Mouse (Mus musculus): Measurements from ENCODE around the gene Ndufs8. TPM values are rescaled to one million over a fixed set of nuclear protein-coding genes. Genes with fewer than 3 reads are reported as not detected.

Gene Ndufs8
- total and polyA plus RNA-seq, 2 experiments from 2014 or later, result 212 to 366 TPM

- peak within 1 kb of the TSS; percentile 81 for H3K4me2 ChIP-seq (ENCODE audit: low read depth, low read length)
- H3K36me3 ChIP-seq (ENCODE audit: insufficient read depth, low read length), result peaks cover 21% of the 10 kb centered on the region
- no peaks in the 10 kb centered on the region for H3K9me3 ChIP-seq (ENCODE audit: low read length)
- DNase-seq (ENCODE audit: low spot score) (peak; percentile 72), ATAC-seq (peak; percentile 74)
- peaks cover 17% of the 10 kb centered on the region; the same call in 1 of the 2 replicates for H3K4me1 ChIP-seq (ENCODE audit: insufficient read depth, low read length)
- TF ChIP-seq CTCF (IDR thresholded peaks at IDR 0.05; ENCODE audit: low read depth), result no peak
- peak within 1 kb of the TSS; percentile 53 for H3K9ac ChIP-seq (replicated peaks; ENCODE audit: low read length)
- H3K27ac ChIP-seq, result peak within 1 kb of the TSS; percentile 51; the same call in 1 of the 2 replicates
- peak within 1 kb of the TSS; percentile 46 for H3K4me3 ChIP-seq (ENCODE audit: low read length)
- WGBS, result 6% methylated on average over 36 of the region's 36 CpGs
- H3K27me3 ChIP-seq (ENCODE audit: insufficient read depth, low read length), result no peaks in the 10 kb centered on the region
Measured at GRCm38 (mm10) chr19:3906795-3907786, 5.5 kb downstream of the Ndufs8 start, which contains the start of gene Tcirg1. Tcirg1 (minus strand) TSS chr19:3907133.

DNA sequence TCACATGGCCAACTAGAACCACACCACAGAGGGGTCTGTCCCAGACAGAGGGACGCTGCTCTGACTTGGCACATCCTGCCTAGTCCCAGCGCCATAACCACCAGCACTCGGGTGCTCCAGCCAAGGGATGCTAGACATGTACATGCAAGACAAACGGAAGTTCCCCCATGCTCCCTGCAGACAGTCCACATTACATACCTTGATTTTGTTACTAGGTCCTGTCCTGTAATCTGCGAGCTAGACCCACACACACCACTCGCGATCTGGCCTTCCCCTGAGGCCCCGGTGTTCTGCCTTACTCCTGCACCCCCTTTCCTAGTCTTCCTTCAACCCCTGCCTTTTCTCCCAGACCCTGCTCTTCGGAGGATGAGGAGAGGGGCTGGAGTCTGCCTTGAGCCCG, 6.2 kb downstream of the Ndufs8 start:
- peak overlapping the region; percentile 81 for H3K4me2 ChIP-seq (ENCODE audit: low read depth, low read length)
- H3K9ac ChIP-seq (replicated peaks; ENCODE audit: low read length), result peak overlapping the region; percentile 53
- no peak for DNase-seq (ENCODE audit: low spot score)
- peak overlapping the region; percentile 46 for H3K4me3 ChIP-seq (ENCODE audit: low read length)
- H3K27ac ChIP-seq, result 0 out of 2 replicates have a peak overlapping the region, but pooled peaks have one; percentile 51
- WGBS, result 42% methylated on average over 10 of the region's 10 CpGs
- 0 out of 2 replicates have a peak, but pooled peaks have one; percentile 10 for ATAC-seq
- H3K4me1 ChIP-seq (ENCODE audit: insufficient read depth, low read length), result peaks cover 10% of the 10 kb centered on the region; the same call in 1 of the 2 replicates
- no peak for TF ChIP-seq CTCF (IDR thresholded peaks at IDR 0.05; ENCODE audit: low read depth)
- H3K27me3 ChIP-seq (ENCODE audit: insufficient read depth, low read length), result no peaks in the 10 kb centered on the region
- H3K36me3 ChIP-seq (ENCODE audit: insufficient read depth, low read length), result peaks cover 21% of the 10 kb centered on the region
- H3K9me3 ChIP-seq (ENCODE audit: low read length), result no peaks in the 10 kb centered on the region

- Histone ChIP-seq H3K27ac (peak overlapping the region; percentile 4; the same call in 1 of the 2 replicates), H3K36me3 (ENCODE audit: insufficient read depth, low read length) (peaks cover 19% of the 10 kb centered on the region), H3K9ac (replicated peaks; ENCODE audit: low read length) (no peak overlapping the region), H3K4me1 (ENCODE audit: insufficient read depth, low read length) (peaks cover 8% of the 10 kb centered on the region; the same call in 1 of the 2 replicates), H3K9me3 (ENCODE audit: low read length) (no peaks in the 10 kb centered on the region), H3K4me2 (ENCODE audit: low read depth, low read length) (peak overlapping the region; percentile 81), H3K27me3 (ENCODE audit: insufficient read depth, low read length) (no peaks in the 10 kb centered on the region), H3K4me3 (ENCODE audit: low read length) (no peak overlapping the region)
- whole genome bisulfite sequencing, result 44% methylated on average over 6 of the region's 6 CpGs
- DNase-seq (ENCODE audit: low spot score) (peak; percentile 24), ATAC-seq (no peak)
- TF ChIP-seq CTCF (IDR thresholded peaks at IDR 0.05; ENCODE audit: low read depth), result no peak
Measured at GRCm38 (mm10) chr19:3905261-3905969, 7.2 kb downstream of the Ndufs8 start.

DNA sequence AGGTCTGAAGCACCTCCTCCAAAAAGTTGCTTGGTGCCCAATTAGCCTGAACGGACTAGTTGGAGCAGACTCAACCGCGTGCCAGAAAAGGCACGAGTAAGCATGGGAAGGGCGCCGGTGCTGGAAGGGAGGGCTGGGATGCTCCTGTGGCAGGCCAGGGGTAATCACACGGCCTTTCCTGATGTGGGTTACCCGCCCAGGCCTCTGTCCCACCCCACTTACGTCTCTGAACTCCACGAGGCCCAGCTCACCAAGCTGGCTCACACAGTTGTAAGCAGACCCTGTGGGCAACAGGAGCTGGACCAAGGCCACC, 8.3 kb downstream of the Ndufs8 start:
- no peaks in the 10 kb centered on the region for H3K27me3 ChIP-seq (ENCODE audit: insufficient read depth, low read length)
- peaks cover 8% of the 10 kb centered on the region; the same call in 1 of the 2 replicates for H3K4me1 ChIP-seq (ENCODE audit: insufficient read depth, low read length)
- DNase-seq (ENCODE audit: low spot score) (no peak), ATAC-seq (no peak)
- H3K4me3 ChIP-seq (ENCODE audit: low read length), result no peak overlapping the region
- WGBS, result 65% methylated on average over 10 of the region's 10 CpGs
- H3K36me3 ChIP-seq (ENCODE audit: insufficient read depth, low read length), result peaks cover 12% of the 10 kb centered on the region; the same call in 1 of the 2 replicates
- no peak overlapping the region for H3K4me2 ChIP-seq (ENCODE audit: low read depth, low read length)
- no peak for TF ChIP-seq CTCF (IDR thresholded peaks at IDR 0.05; ENCODE audit: low read depth)
- H3K9ac ChIP-seq (replicated peaks; ENCODE audit: low read length), result no peak overlapping the region
- H3K27ac ChIP-seq, result no peak overlapping the region
- H3K9me3 ChIP-seq (ENCODE audit: low read length), result no peaks in the 10 kb centered on the region

- Histone ChIP-seq H3K9ac (replicated peaks; ENCODE audit: low read length) (no peak overlapping the region), H3K9me3 (ENCODE audit: low read length) (no peaks in the 10 kb centered on the region), H3K36me3 (ENCODE audit: insufficient read depth, low read length) (peaks cover 7% of the 10 kb centered on the region; the same call in 1 of the 2 replicates), H3K27ac (no peak overlapping the region), H3K4me2 (ENCODE audit: low read depth, low read length) (no peak overlapping the region), H3K4me1 (ENCODE audit: insufficient read depth, low read length) (peaks cover 8% of the 10 kb centered on the region; the same call in 1 of the 2 replicates), H3K27me3 (ENCODE audit: insufficient read depth, low read length) (no peaks in the 10 kb centered on the region), H3K4me3 (ENCODE audit: low read length) (no peak overlapping the region)
- 69% methylated on average over 25 of the region's 25 CpGs for WGBS
- DNase-seq (ENCODE audit: low spot score) (no peak), ATAC-seq (no peak)
- TF ChIP-seq CTCF (IDR thresholded peaks at IDR 0.05; ENCODE audit: low read depth), result no peak
Measured at GRCm38 (mm10) chr19:3903648-3904362, 8.8 kb downstream of the Ndufs8 start.

DNA sequence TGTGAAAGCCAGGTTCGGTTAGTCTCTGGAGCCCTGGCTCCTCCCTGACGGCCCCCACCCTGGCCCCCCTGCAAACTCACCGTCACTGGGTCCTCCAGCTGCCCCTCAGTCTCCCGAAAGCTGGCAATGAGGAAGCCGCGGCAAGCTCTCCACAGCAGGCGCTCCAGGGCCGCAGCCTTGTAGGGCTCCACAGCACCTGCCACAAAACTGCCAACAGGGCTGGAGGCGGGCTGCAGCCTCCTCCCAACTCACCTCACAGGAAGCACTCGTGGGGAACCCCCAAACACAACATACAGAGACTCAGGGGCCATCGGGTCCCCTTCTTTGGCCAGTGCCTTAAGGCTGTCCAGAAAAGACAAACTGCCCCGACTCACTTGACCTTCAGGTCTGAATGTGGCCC, 9.6 kb downstream of the Ndufs8 start:
- 80% methylated on average over 12 of the region's 12 CpGs for WGBS
- H3K9ac ChIP-seq (replicated peaks; ENCODE audit: low read length), result no peak overlapping the region
- peaks cover 8% of the 10 kb centered on the region; the same call in 1 of the 2 replicates for H3K4me1 ChIP-seq (ENCODE audit: insufficient read depth, low read length)
- no peak overlapping the region for H3K4me3 ChIP-seq (ENCODE audit: low read length)
- H3K4me2 ChIP-seq (ENCODE audit: low read depth, low read length), result no peak overlapping the region
- no peak overlapping the region for H3K27ac ChIP-seq
- no peak for DNase-seq (ENCODE audit: low spot score)
- no peaks in the 10 kb centered on the region for H3K27me3 ChIP-seq (ENCODE audit: insufficient read depth, low read length)
- no peak for ATAC-seq
- no peaks in the 10 kb centered on the region for H3K36me3 ChIP-seq (ENCODE audit: insufficient read depth, low read length)
- TF ChIP-seq CTCF (IDR thresholded peaks at IDR 0.05; ENCODE audit: low read depth), result no peak
- H3K9me3 ChIP-seq (ENCODE audit: low read length), result no peaks in the 10 kb centered on the region
